Mouse (Mus musculus) liver, postnatal 0 days (tissue): Measurements from ENCODE around the gene Tnfsf15.

Experiments
- CTCF ChIP-seq: sonication (generic); IDR thresholded peaks from 2 replicates; pipeline ENCODE4 v1.5.1; 2016; ENCODE audit warnings: antibody characterized with exemption, low read depth
- EP300 ChIP-seq: IDR thresholded peaks from 2 replicates; pipeline ENCODE4 v1.6.1; 2016; ENCODE audit warnings: antibody characterized with exemption, low read depth, mild to moderate bottlenecking

GRCm38 (mm10) chr4:63725981-63726380 is 18.9 kb downstream of the Tnfsf15 start:
- TF ChIP-seq CTCF (no peak), EP300 (no peak)
